Mouse (Mus musculus) urinary bladder, adult 2 months (tissue): Measurements from ENCODE around the gene Inpp1. TPM values are rescaled to one million over a fixed set of nuclear protein-coding genes. Genes with fewer than 3 reads are reported as not detected.
"Not testable (repeated sequence)": the region's sequence is repeated elsewhere in the genome, so short reads cannot be mapped to it uniquely, and the experiment has no call there.

ENCODE experiments used
- DNase-seq: peaks from one replicate; pipeline ENCODE4 v3.0.0; 2022; ENCODE audit warnings: low spot score
- polyA plus RNA-seq: library from polyadenylated mRNA; depleted of rRNA; stranded (reverse); fragments of >200 nt; gene quantifications from 2 replicates; pipeline ENCODE4 v1.2.3, GENCODE M21; 2012; rRNA removed

Gene Inpp1
- polyA plus RNA-seq = 11.6 and 12.8 TPM in 2 replicates

- DNase-seq = peak; percentile 72
These were observed at the start of gene Inpp1 for GRCm38 (mm10) chr1:52816910-52817812. TSS of gene Inpp1 (minus strand) at chr1:52817688.

GRCm38 (mm10) chr1:52866007-52866406 is 48.5 kb upstream of the Inpp1 start:
- DNase-seq = no peak

GRCm38 (mm10) chr1:52864220-52864619 is 46.7 kb upstream of the Inpp1 start:
- DNase-seq = no peak

- no peak for DNase-seq
These were observed 38.6 kb upstream of the Inpp1 start for GRCm38 (mm10) chr1:52855904-52856601.

- DNase-seq = not testable (repeated sequence)
These were observed 36.5 kb upstream of the Inpp1 start for GRCm38 (mm10) chr1:52854029-52854428.

GRCm38 (mm10) chr1:52849422-52849821 is 31.9 kb upstream of the Inpp1 start:
- DNase-seq = no peak

- DNase-seq = no peak
These were observed 29.1 kb upstream of the Inpp1 start for GRCm38 (mm10) chr1:52846556-52846955.

- peak; percentile 86 for DNase-seq
These were observed 27.5 kb upstream of the Inpp1 start, which contains the start of gene Hibch for GRCm38 (mm10) chr1:52844782-52845665. TSS of gene Hibch (plus strand) at chr1:52844929.

GRCm38 (mm10) chr1:52844354-52844753 is 26.9 kb upstream of the Inpp1 start:
- no peak for DNase-seq

GRCm38 (mm10) chr1:52839099-52839498 is 21.6 kb upstream of the Inpp1 start:
- no peak for DNase-seq

- DNase-seq = no peak
These were observed 292 bp upstream of the Inpp1 start for GRCm38 (mm10) chr1:52817813-52818147.

GRCm38 (mm10) chr1:52816232-52816891 is 1.1 kb downstream of the Inpp1 start:
- no peak for DNase-seq

GRCm38 (mm10) chr1:52808456-52808855 is 9.0 kb downstream of the Inpp1 start:
- DNase-seq = no peak

- DNase-seq = no peak
These were observed 12.4 kb downstream of the Inpp1 start for GRCm38 (mm10) chr1:52805041-52805440.

- no peak for DNase-seq
These were observed 15.0 kb downstream of the Inpp1 start for GRCm38 (mm10) chr1:52802406-52802975.

GRCm38 (mm10) chr1:52801651-52802050 is 15.8 kb downstream of the Inpp1 start:
- DNase-seq = no peak

GRCm38 (mm10) chr1:52800340-52800740 is 17.1 kb downstream of the Inpp1 start:
- DNase-seq = no peak

- no peak for DNase-seq
These were observed 17.7 kb downstream of the Inpp1 start for GRCm38 (mm10) chr1:52799772-52800171.

- no peak for DNase-seq
These were observed 18.3 kb downstream of the Inpp1 start for GRCm38 (mm10) chr1:52799056-52799726.

GRCm38 (mm10) chr1:52795927-52796326 is 21.6 kb downstream of the Inpp1 start:
- DNase-seq = no peak
